Mouse (Mus musculus) CH12.LX (cell line): Measurements from ENCODE around the gene Zmym3. TPM values are rescaled to one million over a fixed set of nuclear protein-coding genes. Genes with fewer than 3 reads are reported as not detected.

ENCODE experiments used
- DNase-seq: peaks from one replicate; pipeline ENCODE4 v3.0.0-alpha.2; 2013; ENCODE audit errors: extremely low read depth
- H3K27ac ChIP-seq: 2 replicates; pipeline ENCODE4 v1.5.1; 2012; ENCODE audit warnings: low read depth, mild to moderate bottlenecking, control low read depth, moderate library complexity; ENCODE audit not compliant: insufficient read depth
- H3K27me3 ChIP-seq: replicated peaks from 2 replicates; pipeline ENCODE3; 2012; ENCODE audit warnings: inconsistent platforms
- H3K36me3 ChIP-seq, 2 experiments: replicated peaks in 1 of 2; 2 replicates each; pipeline versions ENCODE3 to v1.6.1; 2012; ENCODE audit warnings: inconsistent platforms in 1 of 2, low read length in 1 of 2, mild to moderate bottlenecking in 1 of 2, mixed read lengths in 1 of 2, moderate library complexity in 1 of 2; ENCODE audit not compliant: control insufficient read depth in 1 of 2, insufficient read depth in 1 of 2
- H3K4me1 ChIP-seq, 2 experiments: 2 replicates each; pipeline ENCODE4 v1.6.1; 2012; ENCODE audit warnings: inconsistent platforms in 1 of 2, moderate library complexity in 1 of 2; ENCODE audit not compliant: insufficient read depth in 2 of 2, control insufficient read depth in 1 of 2
- H3K4me2 ChIP-seq: 2 replicates; pipeline ENCODE4 v1.6.1; 2012; ENCODE audit warnings: low read depth, mild to moderate bottlenecking, control low read depth; ENCODE audit not compliant: poor library complexity, insufficient read depth, severe bottlenecking
- H3K4me3 ChIP-seq, 3 experiments: fragments of 150-350 bp in 1 of 3; sonication (generic) in 1 of 3; replicated peaks in 1 of 3; 2 replicates each; pipeline versions ENCODE3 to v1.5.1; 2011 to 2012; ENCODE audit warnings: low read depth in 2 of 3, low read length in 2 of 3, mild to moderate bottlenecking in 2 of 3, moderate library complexity in 2 of 3, control low read depth in 1 of 3, improper control_type of control experiment in 1 of 3, inconsistent platforms in 1 of 3, mixed read lengths in 1 of 3; ENCODE audit not compliant: poor library complexity in 1 of 3
- H3K79me2 ChIP-seq: replicated peaks from 2 replicates; pipeline ENCODE4 v1.6.1; 2012; ENCODE audit warnings: mild to moderate bottlenecking, moderate library complexity; ENCODE audit not compliant: control insufficient read depth, poor library complexity, insufficient read depth, severe bottlenecking; ENCODE audit errors: extremely low read depth
- H3K9ac ChIP-seq: 2 replicates; pipeline ENCODE4 v1.6.1; 2012; ENCODE audit warnings: low read depth, mild to moderate bottlenecking, control low read depth, moderate library complexity; ENCODE audit not compliant: insufficient read depth
- H3K9me3 ChIP-seq: replicated peaks from 2 replicates; pipeline ENCODE3; 2012; ENCODE audit warnings: low read length, inconsistent platforms, mixed read lengths
- BHLHE40 ChIP-seq: IDR thresholded peaks from 2 replicates; pipeline ENCODE4 v1.6.1; 2011; ENCODE audit warnings: mild to moderate bottlenecking, low read depth, low read length, improper control_type of control experiment
- CHD2 ChIP-seq: IDR thresholded peaks from 2 replicates; pipeline ENCODE4 v1.6.1; 2011; ENCODE audit warnings: low read length, improper control_type of control experiment
- E2F4 ChIP-seq: IDR thresholded peaks from 2 replicates; pipeline ENCODE4 v1.6.1; 2011; ENCODE audit warnings: low read depth, low read length, improper control_type of control experiment; ENCODE audit not compliant: insufficient replicate concordance
- ELF1 ChIP-seq: IDR thresholded peaks from 2 replicates; pipeline ENCODE4 v1.6.1; 2014; ENCODE audit warnings: low read depth, mild to moderate bottlenecking, inconsistent platforms, low read length, improper control_type of control experiment
- EP300 ChIP-seq: IDR thresholded peaks from 2 replicates; pipeline ENCODE4 v1.6.1; 2011; ENCODE audit warnings: low read length, improper control_type of control experiment
- ETS1 ChIP-seq: conservative IDR thresholded peaks from 2 replicates; pipeline ENCODE4 v1.6.1; 2012; ENCODE audit warnings: low read depth, mild to moderate bottlenecking, inconsistent platforms, low read length, improper control_type of control experiment, moderate library complexity
- GABPA ChIP-seq: IDR thresholded peaks from 2 replicates; pipeline ENCODE4 v1.6.1; 2012; ENCODE audit warnings: low read depth, low read length, improper control_type of control experiment, inconsistent platforms; ENCODE audit not compliant: insufficient replicate concordance
- IRF4 ChIP-seq: IDR thresholded peaks from 2 replicates; pipeline ENCODE4 v1.6.1; 2014; ENCODE audit warnings: low read depth, mild to moderate bottlenecking, inconsistent platforms, low read length, improper control_type of control experiment
- JUN ChIP-seq: IDR thresholded peaks from 2 replicates; pipeline ENCODE4 v1.6.1; 2011; ENCODE audit warnings: low read depth, mild to moderate bottlenecking, low read length, improper control_type of control experiment, moderate library complexity; ENCODE audit not compliant: insufficient read depth
- JUND ChIP-seq: conservative IDR thresholded peaks from 2 replicates; pipeline ENCODE4 v1.6.1; 2011; ENCODE audit warnings: low read depth, low read length, improper control_type of control experiment
- MAFK ChIP-seq: IDR thresholded peaks from 2 replicates; pipeline ENCODE4 v1.6.1; 2011; ENCODE audit warnings: low read length, improper control_type of control experiment; ENCODE audit not compliant: insufficient replicate concordance
- MAX ChIP-seq: IDR thresholded peaks from 2 replicates; pipeline ENCODE4 v1.6.1; 2011; ENCODE audit warnings: low read length, improper control_type of control experiment
- MAZ ChIP-seq: IDR thresholded peaks from 2 replicates; pipeline ENCODE4 v1.6.1; 2012; ENCODE audit warnings: low read depth, mild to moderate bottlenecking, inconsistent platforms, low read length, improper control_type of control experiment, moderate library complexity
- MEF2A ChIP-seq: IDR thresholded peaks from 2 replicates; pipeline ENCODE4 v1.6.1; 2014; ENCODE audit warnings: low read depth, mild to moderate bottlenecking, inconsistent platforms, low read length, improper control_type of control experiment, borderline replicate concordance
- MXI1 ChIP-seq: IDR thresholded peaks from 2 replicates; pipeline ENCODE4 v1.6.1; 2011; ENCODE audit warnings: mild to moderate bottlenecking, low read depth, low read length, improper control_type of control experiment
- MYC ChIP-seq: IDR thresholded peaks from 2 replicates; pipeline ENCODE4 v1.6.1; 2011; ENCODE audit warnings: low read depth, mild to moderate bottlenecking, improper control_type of control experiment, low read length
- NRF1 ChIP-seq: IDR thresholded peaks from 2 replicates; pipeline ENCODE4 v1.6.1; 2014; ENCODE audit warnings: low read depth, mild to moderate bottlenecking, inconsistent platforms, low read length, improper control_type of control experiment, moderate library complexity
- PAX5 ChIP-seq: IDR thresholded peaks from 2 replicates; pipeline ENCODE4 v1.6.1; 2012; ENCODE audit warnings: low read length, inconsistent platforms, mixed read lengths
- POLR2AphosphoS2 ChIP-seq: IDR thresholded peaks from 2 replicates; pipeline ENCODE4 v1.6.1; 2011; ENCODE audit warnings: low read depth, low read length, improper control_type of control experiment
- RAD21 ChIP-seq: IDR thresholded peaks from 2 replicates; pipeline ENCODE4 v1.6.1; 2011; ENCODE audit warnings: low read depth, mild to moderate bottlenecking, low read length, improper control_type of control experiment, moderate library complexity
- SIN3A ChIP-seq: IDR thresholded peaks from 2 replicates; pipeline ENCODE4 v1.6.1; 2012; ENCODE audit warnings: low read length, improper control_type of control experiment, inconsistent platforms
- TCF12 ChIP-seq: IDR thresholded peaks from 2 replicates; pipeline ENCODE4 v1.6.1; 2014; ENCODE audit warnings: low read depth, mild to moderate bottlenecking, inconsistent platforms, low read length, improper control_type of control experiment
- UBTF ChIP-seq: IDR thresholded peaks from 2 replicates; pipeline ENCODE4 v1.6.1; 2012; ENCODE audit warnings: low read depth, mild to moderate bottlenecking, inconsistent platforms, low read length, improper control_type of control experiment, moderate library complexity
- USF1 ChIP-seq: IDR thresholded peaks from 2 replicates; pipeline ENCODE4 v1.6.1; 2014; ENCODE audit warnings: low read depth, mild to moderate bottlenecking, inconsistent platforms, low read length, improper control_type of control experiment
- USF2 ChIP-seq: conservative IDR thresholded peaks from 2 replicates; pipeline ENCODE4 v1.6.1; 2011; ENCODE audit warnings: low read depth, low read length, improper control_type of control experiment
- ZC3H11A ChIP-seq: IDR thresholded peaks from 2 replicates; pipeline ENCODE4 v1.6.1; 2012; ENCODE audit warnings: low read depth, mild to moderate bottlenecking, inconsistent platforms, low read length, improper control_type of control experiment
- ZMIZ1 ChIP-seq: IDR thresholded peaks from 2 replicates; pipeline ENCODE4 v1.6.1; 2012; ENCODE audit warnings: low read depth, mild to moderate bottlenecking, inconsistent platforms, low read length, improper control_type of control experiment
- dilution Hi-C: fragments of 300-500 bp; cut with MboI; formaldehyde crosslinking; loops from 2 replicates; pipeline ENCODE4 v1.14.3; 2020; ENCODE audit warnings: low sequenced_read_pairs; ENCODE audit not compliant: extremely low pct_unique_long_range_greater_than_20kb, extremely low pct_ligation_motif_present
- in situ Hi-C: fragments of 300-500 bp; cut with MboI; formaldehyde crosslinking; loops from 3 replicates; pipeline ENCODE4 v1.14.3; 2019; ENCODE audit warnings: low sequenced_read_pairs, low pct_ligation_motif_present, low pct_unique_long_range_greater_than_20kb, mixed read lengths
- polyA plus RNA-seq: library from polyadenylated mRNA; unstranded; fragments of >175 nt; gene quantifications from 2 replicates; pipeline ENCODE4 v1.2.1, GENCODE M21; 2012; ENCODE audit warnings: low read depth; ENCODE audit not compliant: insufficient read length
- total RNA-seq, 2 experiments: library from RNA; depleted of rRNA; stranded (reverse); fragments of 300-350 nt in 1 of 2; fragments of >200 nt in 1 of 2; gene quantifications; 2 replicates each; pipeline ENCODE4 v1.2.3; 2012 to 2014

The Zmym3 gene
- total RNA-seq (2012; rRNA removed) (18.0 and 18.8 TPM in 2 replicates), total RNA-seq (2014; rRNA removed) (16.6 and 16.7 TPM in 2 replicates), polyA plus RNA-seq (31.3 TPM in 2 replicates)

GRCm38 (mm10) chrX:101420700-101421095 is at the start of gene Zmym3:
Gene Zmym3, minus strand, starts transcription at chrX:101420849.
- Histone ChIP-seq H3K79me2 (peaks cover 5% of the 10 kb centered on the region; the same call in 1 of the 2 replicates), H3K9me3 (no peaks in the 10 kb centered on the region), H3K9ac (peak within 1 kb of the TSS; percentile 77), H3K4me2 (peak within 1 kb of the TSS; percentile 34), H3K27ac (no peak within 1 kb of the TSS), H3K27me3 (no peaks in the 10 kb centered on the region), H3K4me3 (peak within 1 kb of the TSS; percentile 45 to 95 (median 66)), H3K36me3 (peaks cover 0 to 12% of the 10 kb centered on the region in 2 experiments), H3K4me1 (peaks cover 3 to 16% of the 10 kb centered on the region in 2 experiments; a peak in 3 of 4 replicates)
- in situ Hi-C loops = no loop called here
- dilution Hi-C loops = no loop called here
- TF ChIP-seq JUND = no peak
- no peak for TF ChIP-seq SIN3A
- no peak for TF ChIP-seq MYC
- no peak for TF ChIP-seq USF1
- TF ChIP-seq EP300 = no peak
- TF ChIP-seq TCF12 = no peak
- TF ChIP-seq JUN = no peak
- TF ChIP-seq UBTF = no peak
- no peak for TF ChIP-seq MAZ
- TF ChIP-seq PAX5 = no peak
- TF ChIP-seq ZC3H11A = no peak
- TF ChIP-seq POLR2AphosphoS2 = no peak
- no peak for TF ChIP-seq RAD21
- TF ChIP-seq CHD2 = no peak
- TF ChIP-seq E2F4 = no peak
- no peak for TF ChIP-seq USF2
- no peak for TF ChIP-seq GABPA
- TF ChIP-seq MXI1 = no peak
- TF ChIP-seq ZMIZ1 = no peak
- TF ChIP-seq ELF1 = no peak
- no peak for DNase-seq

GRCm38 (mm10) chrX:101451591-101451990 is 30.9 kb upstream of the Zmym3 start:
- no peak overlapping the region for H3K9ac ChIP-seq
- dilution Hi-C loops = no loop called here
- TF ChIP-seq IRF4 (no peak), MAX (no peak), SIN3A (no peak), E2F4 (no peak), RAD21 (no peak), EP300 (no peak), MAFK (no peak), NRF1 (no peak), ETS1 (no peak), UBTF (no peak), USF2 (no peak), MEF2A (no peak), MXI1 (no peak), ZC3H11A (no peak), CHD2 (no peak), BHLHE40 (no peak)
- H3K4me1 ChIP-seq = peaks cover 0 to 4% of the 10 kb centered on the region in 2 experiments; a peak in 1 of 4 replicates
- H3K36me3 ChIP-seq = peaks cover 23 to 60% of the 10 kb centered on the region in 2 experiments
- H3K27me3 ChIP-seq = no peaks in the 10 kb centered on the region
- no peak for DNase-seq
- no peaks in the 10 kb centered on the region for H3K79me2 ChIP-seq
- no peaks in the 10 kb centered on the region for H3K9me3 ChIP-seq
- no peak overlapping the region for H3K4me3 ChIP-seq
- in situ Hi-C loops = no loop called here
- no peak overlapping the region for H3K27ac ChIP-seq
- no peak overlapping the region for H3K4me2 ChIP-seq
